Mouse (Mus musculus): ENCODE results near the gene Bend3.

DNA sequence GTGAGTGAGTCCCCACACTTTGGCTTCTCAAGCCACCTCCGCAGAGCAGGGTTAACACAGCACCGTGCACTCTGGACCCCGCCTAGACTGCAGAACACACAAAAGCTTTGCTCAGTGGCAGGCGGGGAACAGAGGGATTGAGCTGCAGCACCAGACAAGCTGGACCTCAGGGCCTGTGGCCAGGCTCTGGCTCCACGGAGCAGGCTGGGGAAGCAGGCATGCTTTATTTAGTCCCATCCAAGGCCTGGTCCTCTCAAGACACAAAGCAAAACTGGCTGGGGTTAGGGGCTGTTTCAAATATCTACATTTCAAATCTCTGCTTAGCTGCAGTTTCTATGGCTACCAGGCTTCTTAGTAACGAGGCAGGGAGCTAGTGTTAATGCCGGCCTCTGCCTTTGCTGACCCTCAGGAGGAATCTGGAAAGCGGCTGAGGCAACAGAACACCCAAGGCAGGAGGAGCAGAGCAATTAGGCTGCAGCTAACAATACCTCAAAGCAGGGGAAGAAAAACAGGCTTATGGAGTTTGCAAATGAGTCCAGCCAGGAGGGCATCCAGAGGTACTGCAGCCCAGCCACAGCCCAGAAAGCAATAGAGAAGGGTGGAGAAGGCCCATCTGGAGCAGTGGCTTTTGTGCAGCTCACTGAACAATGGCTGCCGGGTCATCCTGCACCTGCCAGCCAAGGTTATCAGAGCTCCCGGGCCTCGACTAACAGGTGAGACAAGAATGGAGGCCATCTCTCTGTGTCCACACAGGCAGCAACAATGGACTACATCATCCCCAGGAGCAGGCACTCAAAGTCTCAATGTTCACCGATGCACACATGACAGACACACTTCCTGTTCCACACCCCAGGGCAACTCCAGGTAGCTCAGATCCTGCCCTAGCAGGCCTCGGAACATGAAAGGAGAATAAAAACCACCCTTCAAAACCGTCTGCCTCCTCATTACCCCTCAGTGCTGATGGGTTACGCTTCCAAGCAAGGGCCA, 48.9 kb downstream of the Bend3 start:
- TF ChIP-seq ETS1 (IDR thresholded peaks at IDR 0.05; ENCODE audit: low read depth, low read length) (no peak), CTCF (IDR thresholded peaks at IDR 0.05 in 2 of 3, conservative IDR thresholded peaks at IDR 0.05 in 1 of 3; ENCODE audit: control insufficient read depth in 1 of 3, insufficient read depth in 1 of 3, low read depth in 2 of 3, low read length in 3 of 3, poor library complexity in 1 of 3, severe bottlenecking in 1 of 3) (no peak), TAL1 (IDR thresholded peaks at IDR 0.05; ENCODE audit: low read length) (no peak), GATA1 (IDR thresholded peaks at IDR 0.05; ENCODE audit: low read depth, low read length) (no peak)

All from MEL (cell line).